Mouse (Mus musculus) thymus, postnatal 25 days (tissue): ENCODE data around the gene Rbmx2.

ENCODE experiments used
- DNase-seq: peaks from one replicate; pipeline ENCODE4 v3.0.0; 2022

The Rbmx2 gene

GRCm38 (mm10) chrX:48694864-48695371 is at the start of gene Rbmx2:
TSS of gene Rbmx2 (plus strand) at chrX:48695004.
- DNase-seq = peak; percentile 89

GRCm38 (mm10) chrX:48666807-48667206 is 28.0 kb upstream of the Rbmx2 start:
- no peak for DNase-seq

- no peak for DNase-seq
Observed at GRCm38 (mm10) chrX:48669588-48669987, 25.2 kb upstream of the Rbmx2 start.

GRCm38 (mm10) chrX:48671714-48672113 is 23.1 kb upstream of the Rbmx2 start:
- no peak for DNase-seq

GRCm38 (mm10) chrX:48674171-48674570 is 20.6 kb upstream of the Rbmx2 start, which contains the start of gene Gpr119:
TSS of gene Gpr119 (minus strand) at chrX:48674478.
- DNase-seq = no peak

GRCm38 (mm10) chrX:48683451-48683850 is 11.4 kb upstream of the Rbmx2 start:
- peak; percentile 45 for DNase-seq

GRCm38 (mm10) chrX:48683857-48684256 is 10.9 kb upstream of the Rbmx2 start:
- DNase-seq = no peak

GRCm38 (mm10) chrX:48694460-48694859 is 344 bp upstream of the Rbmx2 start:
- DNase-seq = no peak

GRCm38 (mm10) chrX:48709701-48710100 is 14.9 kb downstream of the Rbmx2 start:
- no peak for DNase-seq

- no peak for DNase-seq
Observed at GRCm38 (mm10) chrX:48712846-48713245, 18.0 kb downstream of the Rbmx2 start.

- no peak for DNase-seq
Observed at GRCm38 (mm10) chrX:48754710-48755283, 60.0 kb downstream of the Rbmx2 start.
